Mouse (Mus musculus): ENCODE results near the gene Nprl3.

GRCm38 (mm10) chr11:32199230-32199629 lies 68.3 kb downstream of the Nprl3 start:
- no peak for TF ChIP-seq POLR2A (IDR thresholded peaks at IDR 0.05; ENCODE audit: low read depth, low read length)
- no peak for TF ChIP-seq CTCF (conservative IDR thresholded peaks at IDR 0.05; ENCODE audit: insufficient read depth, insufficient read length, low read depth, low read length)

All from kidney, adult 2 months (tissue).